11 mouse cellular contexts compared by ENCODE assay signal in genomic region chr10:117106244-117106643, GRCm38 (mm10). TPM values are rescaled to one million over a fixed set of nuclear protein-coding genes. Genes with fewer than 3 reads are reported as not detected.
DNase-seq lines count a peak whose midpoint lies in the region; ATAC-seq and TF ChIP-seq lines count a peak whose summit lies in the region.
"Had no signal": no experiment of that assay in that cellular context is flagged by ENCODE, and none has a peak within 500 bp of the region (broad histone marks: within the 10 kb centered on the region; RNA-seq: fewer than 3 reads in every experiment).

No protein-coding gene starts in this region.

- no peak overlapping the region for H3K9ac ChIP-seq in intestine, embryonic 14.5 days (ENCODE audit: low read length)
- no peak overlapping the region for H3K9ac ChIP-seq in intestine, postnatal 0 days (ENCODE audit: low read depth, low read length)
- no peak overlapping the region; the same call in 1 of the 2 replicates for H3K9ac ChIP-seq in MEL (ENCODE audit: control insufficient read depth, low read depth, low read length, poor library complexity, severe bottlenecking)
- peak overlapping the region; percentile 13; the same call in 1 of the 2 replicates for H3K9ac ChIP-seq in liver, embryonic 15.5 days
- H3K9ac ChIP-seq: hindbrain, embryonic 15.5 days had no signal

- no peaks in the 10 kb centered on the region for H3K36me3 ChIP-seq in intestine, embryonic 14.5 days (ENCODE audit: control insufficient read depth, insufficient read depth, low read length)
- no peaks in the 10 kb centered on the region for H3K36me3 ChIP-seq in intestine, postnatal 0 days (ENCODE audit: control insufficient read depth, insufficient read depth)
- H3K36me3 ChIP-seq in MEL (ENCODE audit: control insufficient read depth in 1 of 2, insufficient read depth in 2 of 2, low read length in 2 of 2), result peaks cover 0 to 24% of the 10 kb centered on the region in 2 experiments; a peak in 2 of 4 replicates
- H3K36me3 ChIP-seq in liver, embryonic 15.5 days (replicated peaks), result peaks cover 7% of the 10 kb centered on the region
- H3K36me3 ChIP-seq: hindbrain, embryonic 15.5 days had no signal

- no peak for TF ChIP-seq CTCF in intestine, postnatal 0 days (IDR thresholded peaks at IDR 0.05; ENCODE audit: low read depth)
- no peak for TF ChIP-seq CTCF in MEL (IDR thresholded peaks at IDR 0.05 in 2 of 3, conservative IDR thresholded peaks at IDR 0.05 in 1 of 3; ENCODE audit: control insufficient read depth in 1 of 3, insufficient read depth in 1 of 3, low read depth in 2 of 3, low read length in 3 of 3, poor library complexity in 1 of 3, severe bottlenecking in 1 of 3)

- TF ChIP-seq POLR2A in MEL (IDR thresholded peaks at IDR 0.05; ENCODE audit: control insufficient read depth in 1 of 2, insufficient read depth in 1 of 2, low read depth in 1 of 2, low read length in 2 of 2, poor library complexity in 1 of 2), result no peak

- no peaks in the 10 kb centered on the region for H3K9me3 ChIP-seq in intestine, embryonic 14.5 days (ENCODE audit: control insufficient read depth, low read length)
- no peaks in the 10 kb centered on the region for H3K9me3 ChIP-seq in intestine, postnatal 0 days (ENCODE audit: control insufficient read depth)
- H3K9me3 ChIP-seq in MEL (replicated peaks; ENCODE audit: insufficient read depth, low read length), result no peaks in the 10 kb centered on the region
- H3K9me3 ChIP-seq in liver, embryonic 15.5 days (replicated peaks), result no peaks in the 10 kb centered on the region
- H3K9me3 ChIP-seq: hindbrain, embryonic 15.5 days had no signal

- no peak for DNase-seq in intestine, embryonic 14.5 days (ENCODE audit: low spot score)
- DNase-seq in MEL (ENCODE audit: low read depth, low spot score), result peak; percentile 78
- peak; percentile 87 for DNase-seq in c-Kit-positive CD71-positive TER-119-negative erythroid progenitor cells, embryonic 14.5 days (ENCODE audit: low read depth)
- no peak for DNase-seq in left cerebral cortex, postnatal 14 days (ENCODE audit: low spot score in 2 of 2)
- DNase-seq in B cell, adult 2 months, result no peak
- no peak for DNase-seq in frontal cortex, adult 2 months (ENCODE audit: extremely low spot score in 1 of 2, low spot score in 1 of 2)
- DNase-seq: adrenal gland, postnatal 14 days; kidney, postnatal 14 days had no signal

- peaks cover 14% of the 10 kb centered on the region for H3K79me2 ChIP-seq in MEL (ENCODE audit: control insufficient read depth, insufficient read depth, low read length, poor library complexity)

- 11% methylated on average over 4 of the region's 4 CpGs for WGBS in intestine, embryonic 14.5 days
- WGBS in intestine, postnatal 0 days, result 19% methylated on average over 4 of the region's 4 CpGs
- WGBS in liver, embryonic 15.5 days (ENCODE audit: insufficient replicate concordance), result 11% methylated on average over 4 of the region's 4 CpGs

- TF ChIP-seq EP300 in MEL (IDR thresholded peaks at IDR 0.05; ENCODE audit: low read depth in 1 of 2, low read length in 2 of 2), result peak; percentile 93

- no peak for TF ChIP-seq RAD21 in MEL (IDR thresholded peaks at IDR 0.05; ENCODE audit: low read depth, low read length)

- H3K4me1 ChIP-seq in intestine, embryonic 14.5 days (replicated peaks; ENCODE audit: control insufficient read depth, insufficient read depth, low read length), result peaks cover 22% of the 10 kb centered on the region
- H3K4me1 ChIP-seq in intestine, postnatal 0 days (replicated peaks; ENCODE audit: control insufficient read depth, insufficient read depth, low read length), result peaks cover 4% of the 10 kb centered on the region; the same call in 1 of the 2 replicates
- H3K4me1 ChIP-seq in MEL (ENCODE audit: control insufficient read depth in 1 of 2, insufficient read depth in 2 of 2, low read length in 2 of 2), result peaks cover 16 to 20% of the 10 kb centered on the region in 2 experiments
- H3K4me1 ChIP-seq in liver, embryonic 15.5 days (replicated peaks), result peaks cover 85% of the 10 kb centered on the region

- 0 out of 2 replicates have a peak, but pooled peaks have one; percentile 11 for ATAC-seq in intestine, embryonic 14.5 days (replicated peaks; ENCODE audit: low FRiP score, low TSS enrichment, low read depth)
- no peak for ATAC-seq in intestine, postnatal 0 days
- peak; percentile 88 for ATAC-seq in liver, embryonic 15.5 days (ENCODE audit: insufficient read depth)

- no peaks in the 10 kb centered on the region for H3K27me3 ChIP-seq in intestine, embryonic 14.5 days (replicated peaks; ENCODE audit: control insufficient read depth, insufficient read depth, low read length)
- no peaks in the 10 kb centered on the region for H3K27me3 ChIP-seq in intestine, postnatal 0 days (replicated peaks; ENCODE audit: control insufficient read depth, insufficient read depth, low read length)
- H3K27me3 ChIP-seq in MEL (ENCODE audit: control insufficient read depth in 1 of 2, insufficient read depth in 2 of 2, low read length in 2 of 2), result no peaks in the 10 kb centered on the region
- H3K27me3 ChIP-seq in liver, embryonic 15.5 days, result no peaks in the 10 kb centered on the region
- H3K27me3 ChIP-seq: hindbrain, embryonic 15.5 days had no signal

- intact Hi-C loops in left cerebral cortex, postnatal 14 days (cut with DNase I), result no loop called here

- H3K4me2 ChIP-seq in intestine, embryonic 14.5 days (ENCODE audit: low read length), result no peak overlapping the region
- H3K4me2 ChIP-seq in intestine, postnatal 0 days (replicated peaks; ENCODE audit: low read depth), result no peak overlapping the region
- H3K4me2 ChIP-seq in liver, embryonic 15.5 days, result peak overlapping the region; percentile 49
- H3K4me2 ChIP-seq: hindbrain, embryonic 15.5 days had no signal

- peak overlapping the region; percentile 33; the same call in 1 of the 2 replicates for H3K27ac ChIP-seq in intestine, embryonic 14.5 days (ENCODE audit: low read depth)
- H3K27ac ChIP-seq in intestine, postnatal 0 days (ENCODE audit: low read depth, low read length), result no peak overlapping the region
- H3K27ac ChIP-seq in MEL (ENCODE audit: control insufficient read depth, low read depth, low read length), result peak overlapping the region; percentile 45
- peak overlapping the region; percentile 87 for H3K27ac ChIP-seq in liver, embryonic 15.5 days (replicated peaks)
- H3K27ac ChIP-seq: hindbrain, embryonic 15.5 days had no signal

- no peak overlapping the region for H3K4me3 ChIP-seq in intestine, embryonic 14.5 days (ENCODE audit: low read depth, low read length)
- H3K4me3 ChIP-seq in intestine, postnatal 0 days (ENCODE audit: low read depth, low read length), result no peak overlapping the region
- peak overlapping the region in 1 of 2 experiments; percentile 18; a peak in 2 of 4 replicates for H3K4me3 ChIP-seq in MEL (ENCODE audit: control insufficient read depth in 1 of 2, insufficient read depth in 1 of 2, low read depth in 2 of 2, low read length in 2 of 2)
- H3K4me3 ChIP-seq in liver, embryonic 15.5 days (replicated peaks), result no peak overlapping the region; the same call in 1 of the 2 replicates
- H3K4me3 ChIP-seq: hindbrain, embryonic 15.5 days had no signal

TF ChIP-seq in MEL, 35 proteins besides CTCF, POLR2A, EP300 and RAD21 (continues in another document):
- TF ChIP-seq MXI1 (IDR thresholded peaks at IDR 0.05; ENCODE audit: low read depth, low read length) (peak; percentile 93), USF1 (IDR thresholded peaks at IDR 0.05; ENCODE audit: low read depth, low read length) (peak; percentile 56; the same call in 1 of the 2 replicates), GATA1 (IDR thresholded peaks at IDR 0.05; ENCODE audit: low read depth, low read length) (peak; percentile 90), MYC (IDR thresholded peaks at IDR 0.05; ENCODE audit: low read depth, low read length) (peak; percentile 81), KAT2A (conservative IDR thresholded peaks at IDR 0.05; ENCODE audit: low read depth, low read length) (peak; percentile 34; the same call in 1 of the 2 replicates), JUND (IDR thresholded peaks at IDR 0.05; ENCODE audit: low read depth, low read length) (no peak), RCOR1 (IDR thresholded peaks at IDR 0.05; ENCODE audit: low read depth, low read length) (peak; percentile 86), NELFE (IDR thresholded peaks at IDR 0.05; ENCODE audit: low read depth, low read length) (no peak), MEF2A (IDR thresholded peaks at IDR 0.05; ENCODE audit: extremely low read depth, insufficient replicate concordance, low read depth, low read length, poor library complexity, severe bottlenecking) (no peak; the same call in 1 of the 2 replicates), USF2 (IDR thresholded peaks at IDR 0.05; ENCODE audit: borderline replicate concordance in 1 of 2, insufficient read depth in 1 of 2, low read depth in 1 of 2, low read length in 2 of 2) (no peak), GABPA (IDR thresholded peaks at IDR 0.05; ENCODE audit: low read depth, low read length) (no peak), ELF1 (IDR thresholded peaks at IDR 0.05; ENCODE audit: low read depth, low read length) (no peak), SIN3A (IDR thresholded peaks at IDR 0.05; ENCODE audit: low read length) (peak; percentile 83), POLR2AphosphoS2 (IDR thresholded peaks at IDR 0.05; ENCODE audit: low read length) (no peak), TCF12 (IDR thresholded peaks at IDR 0.05; ENCODE audit: low read depth, low read length) (peak; percentile 94)

RNA-seq across cellular contexts. Expression of gene Frs2, which starts 42.1 kb away (rescaled TPM):
- 28.0 and 28.9 TPM in 2 replicates for polyA plus RNA-seq in intestine, embryonic 14.5 days (2014; fragmentation: Nextera tagmentation; extraction: Ambion mirVana)
- 17.9 and 18.5 TPM in 2 replicates for polyA plus RNA-seq in intestine, postnatal 0 days (2015; fragmentation: Nextera tagmentation; extraction: Ambion mirVana)
- 6.6 and 6.7 TPM in 2 replicates for total RNA-seq in MEL (2012; rRNA removed)
- polyA plus RNA-seq in MEL (2012; ENCODE audit: insufficient read depth in 1 of 2, insufficient read length in 2 of 2, low read depth in 1 of 2, low replicate concordance in 2 of 2, missing spikeins in 1 of 2), result 100 to 1,000 TPM in 1 of 2 experiments, 10 to 100 TPM in 1; 11.8 to 129 TPM
- polyA plus RNA-seq in liver, embryonic 15.5 days (2015; fragmentation: Nextera tagmentation; extraction: Ambion mirVana), result 6.9 and 7.5 TPM in 2 replicates
- 10 to 100 TPM; 28.3 to 29.3 TPM for total RNA-seq in left cerebral cortex, postnatal 14 days (2021)
- polyA plus RNA-seq in frontal cortex, adult 2 months (2012; rRNA removed), result 33.4 and 34.2 TPM in 2 replicates

RNA-seq across cellular contexts. Expression of gene Cct2, which starts 42.6 kb away (rescaled TPM):
- 280 and 295 TPM in 2 replicates for polyA plus RNA-seq in intestine, embryonic 14.5 days (2014; fragmentation: Nextera tagmentation; extraction: Ambion mirVana)
- polyA plus RNA-seq in intestine, postnatal 0 days (2015; fragmentation: Nextera tagmentation; extraction: Ambion mirVana), result 112 and 119 TPM in 2 replicates
- total RNA-seq in MEL (2012; rRNA removed), result 543 and 600 TPM in 2 replicates
- polyA plus RNA-seq in MEL (2012; ENCODE audit: insufficient read depth in 1 of 2, insufficient read length in 2 of 2, low read depth in 1 of 2, low replicate concordance in 2 of 2, missing spikeins in 1 of 2), result 100 to 1,000 TPM in 1 of 2 experiments, not detected in 1; 879 TPM
- polyA plus RNA-seq in liver, embryonic 15.5 days (2015; fragmentation: Nextera tagmentation; extraction: Ambion mirVana), result 141 and 142 TPM in 2 replicates
- 100 to 1,000 TPM; 186 to 187 TPM for total RNA-seq in left cerebral cortex, postnatal 14 days (2021)
- polyA plus RNA-seq in frontal cortex, adult 2 months (2012; rRNA removed), result 138 and 146 TPM in 2 replicates

Comparison
In these comparisons a context has a peak if more than half of its experiments do, and no peak if none do; other contexts are left out.
1. DNase-seq: peak in MEL (single experiment) and c-Kit-positive CD71-positive TER-119-negative erythroid progenitor cells, embryonic 14.5 days (single experiment); none in intestine, embryonic 14.5 days (single experiment), left cerebral cortex, postnatal 14 days (0 of 2), B cell, adult 2 months (0 of 2) and frontal cortex, adult 2 months (0 of 2).